8 mouse cellular contexts compared by ENCODE assay signal in genomic region chr6:137142796-137143195, GRCm38 (mm10). TPM values are rescaled to one million over a fixed set of nuclear protein-coding genes. Genes with fewer than 3 reads are reported as not detected.
DNase-seq lines count a peak whose midpoint lies in the region; ATAC-seq and TF ChIP-seq lines count a peak whose summit lies in the region.

No protein-coding gene starts in this region.

- intact Hi-C loops in left cerebral cortex, adult 2 months (cut with DNase I) = no loop called here

- TF ChIP-seq EP300 in CH12.LX (IDR thresholded peaks at IDR 0.05; ENCODE audit: low read length) = no peak
- TF ChIP-seq EP300 in lung, postnatal 0 days (IDR thresholded peaks at IDR 0.05) = no peak
- no peak for TF ChIP-seq EP300 in stomach, postnatal 0 days (optimal IDR thresholded peaks at IDR 0.05)

- no peaks in the 10 kb centered on the region for H3K27me3 ChIP-seq in CH12.LX (replicated peaks)
- peaks cover 8% of the 10 kb centered on the region; the same call in 1 of the 2 replicates for H3K27me3 ChIP-seq in embryonic facial prominence, embryonic 10.5 days (replicated peaks; ENCODE audit: low read depth, poor library complexity, severe bottlenecking)
- no peaks in the 10 kb centered on the region for H3K27me3 ChIP-seq in hindbrain, embryonic 16.5 days (replicated peaks; ENCODE audit: control insufficient read depth, insufficient read depth, low read length)
- H3K27me3 ChIP-seq in lung, postnatal 0 days (replicated peaks; ENCODE audit: insufficient read depth, low read length) = no peaks in the 10 kb centered on the region
- H3K27me3 ChIP-seq in stomach, postnatal 0 days (ENCODE audit: control insufficient read depth, insufficient read depth, low read length) = no peaks in the 10 kb centered on the region

- in situ Hi-C loops in CH12.LX (cut with MboI; ENCODE audit: low pct_ligation_motif_present, low pct_unique_long_range_greater_than_20kb, low sequenced_read_pairs) = no loop called here

- H3K36me3 ChIP-seq in CH12.LX (replicated peaks in 1 of 2; ENCODE audit: control insufficient read depth in 1 of 2, insufficient read depth in 1 of 2, low read length in 1 of 2) = no peaks in the 10 kb centered on the region
- H3K36me3 ChIP-seq in embryonic facial prominence, embryonic 10.5 days (replicated peaks) = no peaks in the 10 kb centered on the region
- no peaks in the 10 kb centered on the region for H3K36me3 ChIP-seq in hindbrain, embryonic 16.5 days (ENCODE audit: control insufficient read depth, insufficient read depth, low read length)
- H3K36me3 ChIP-seq in lung, postnatal 0 days (ENCODE audit: insufficient read depth, low read length) = no peaks in the 10 kb centered on the region
- no peaks in the 10 kb centered on the region for H3K36me3 ChIP-seq in stomach, postnatal 0 days (ENCODE audit: control insufficient read depth, insufficient read depth, low read length)

- H3K27ac ChIP-seq in CH12.LX (ENCODE audit: insufficient read depth, low read depth) = no peak overlapping the region
- peak overlapping the region; percentile 84 for H3K27ac ChIP-seq in embryonic facial prominence, embryonic 10.5 days (replicated peaks)
- H3K27ac ChIP-seq in hindbrain, embryonic 16.5 days (ENCODE audit: low read depth, low read length) = no peak overlapping the region
- H3K27ac ChIP-seq in lung, postnatal 0 days (ENCODE audit: low read length) = peak overlapping the region; percentile 71
- H3K27ac ChIP-seq in stomach, postnatal 0 days (replicated peaks) = peak overlapping the region; percentile 75
- no peak overlapping the region for H3K27ac ChIP-seq in left cerebral cortex, adult 2 months

- H3K9ac ChIP-seq in CH12.LX (ENCODE audit: insufficient read depth, low read depth) = no peak overlapping the region
- H3K9ac ChIP-seq in hindbrain, embryonic 16.5 days (ENCODE audit: low read depth, low read length) = no peak overlapping the region
- no peak overlapping the region for H3K9ac ChIP-seq in lung, postnatal 0 days (replicated peaks; ENCODE audit: low read depth)
- H3K9ac ChIP-seq in stomach, postnatal 0 days (ENCODE audit: low read length) = peak overlapping the region; percentile 31; the same call in 1 of the 2 replicates

- no peak for DNase-seq in CH12.LX (ENCODE audit: extremely low read depth)
- peak; percentile 82 for DNase-seq in embryonic facial prominence, embryonic 10.5 days (ENCODE audit: low spot score)
- DNase-seq in lung, postnatal 0 days (ENCODE audit: low spot score) = peak; percentile 84
- peak; percentile 55 for DNase-seq in stomach, postnatal 0 days (ENCODE audit: low spot score)
- no peak for DNase-seq in thymus, postnatal 0 days (ENCODE audit: low spot score)
- no peak for DNase-seq in frontal cortex, postnatal 36 days (ENCODE audit: low spot score in 2 of 2)
- no peak for DNase-seq in left cerebral cortex, adult 2 months (ENCODE audit: extremely low spot score in 1 of 2, low spot score in 2 of 2)

- peak; percentile 69 for ATAC-seq in hindbrain, embryonic 16.5 days
- peak; percentile 69 for ATAC-seq in lung, postnatal 0 days
- ATAC-seq in stomach, postnatal 0 days (ENCODE audit: low FRiP score, low TSS enrichment) = peak; percentile 69

- dilution Hi-C loops in CH12.LX (cut with MboI; ENCODE audit: extremely low pct_ligation_motif_present, extremely low pct_unique_long_range_greater_than_20kb, low sequenced_read_pairs) = no loop called here

- no peaks in the 10 kb centered on the region for H3K79me2 ChIP-seq in CH12.LX (replicated peaks; ENCODE audit: control insufficient read depth, extremely low read depth, insufficient read depth, poor library complexity, severe bottlenecking)

- no peak for TF ChIP-seq CTCF in CH12.LX (conservative IDR thresholded peaks at IDR 0.05 in 1 of 2, IDR thresholded peaks at IDR 0.05 in 1 of 2; ENCODE audit: low read depth in 2 of 2, low read length in 2 of 2)
- TF ChIP-seq CTCF in lung, postnatal 0 days (IDR thresholded peaks at IDR 0.05) = no peak
- TF ChIP-seq CTCF in stomach, postnatal 0 days (IDR thresholded peaks at IDR 0.05; ENCODE audit: low read depth) = no peak
- TF ChIP-seq CTCF in left cerebral cortex, adult 2 months (IDR thresholded peaks at IDR 0.05) = no peak

- no peak overlapping the region for H3K4me3 ChIP-seq in CH12.LX (replicated peaks in 1 of 3; ENCODE audit: low read depth in 2 of 3, low read length in 2 of 3, poor library complexity in 1 of 3)
- peak overlapping the region; percentile 48 for H3K4me3 ChIP-seq in embryonic facial prominence, embryonic 10.5 days
- peak overlapping the region; percentile 7; the same call in 1 of the 2 replicates for H3K4me3 ChIP-seq in hindbrain, embryonic 16.5 days (ENCODE audit: low read length)
- H3K4me3 ChIP-seq in lung, postnatal 0 days (ENCODE audit: low read depth, low read length) = peak overlapping the region; percentile 20
- H3K4me3 ChIP-seq in stomach, postnatal 0 days (ENCODE audit: low read depth, low read length) = no peak overlapping the region
- no peak overlapping the region for H3K4me3 ChIP-seq in left cerebral cortex, adult 2 months

- WGBS in embryonic facial prominence, embryonic 10.5 days = 0% methylated on average over 11 of the region's 11 CpGs
- 2% methylated on average over 6 of the region's 11 CpGs for WGBS in hindbrain, embryonic 16.5 days
- WGBS in lung, postnatal 0 days = 0% methylated on average over 7 of the region's 11 CpGs
- WGBS in stomach, postnatal 0 days = 0% methylated on average over 10 of the region's 11 CpGs

- no peaks in the 10 kb centered on the region for H3K4me1 ChIP-seq in CH12.LX (ENCODE audit: control insufficient read depth in 1 of 2, insufficient read depth in 2 of 2)
- H3K4me1 ChIP-seq in embryonic facial prominence, embryonic 10.5 days = peaks cover 62% of the 10 kb centered on the region
- no peaks in the 10 kb centered on the region; the same call in 1 of the 2 replicates for H3K4me1 ChIP-seq in hindbrain, embryonic 16.5 days (ENCODE audit: control insufficient read depth, insufficient read depth, low read depth, low read length)
- peaks cover 4% of the 10 kb centered on the region; the same call in 1 of the 2 replicates for H3K4me1 ChIP-seq in lung, postnatal 0 days (ENCODE audit: insufficient read depth, low read depth, low read length)
- H3K4me1 ChIP-seq in stomach, postnatal 0 days (replicated peaks; ENCODE audit: control insufficient read depth, insufficient read depth) = 0 out of 2 replicates have a peak, but pooled peaks cover 2% of the 10 kb centered on the region

- TF ChIP-seq POLR2A in CH12.LX (IDR thresholded peaks at IDR 0.05; ENCODE audit: low read depth, low read length) = no peak

- H3K4me2 ChIP-seq in CH12.LX (ENCODE audit: insufficient read depth, low read depth, poor library complexity, severe bottlenecking) = peak overlapping the region; percentile 55
- peak overlapping the region; percentile 42 for H3K4me2 ChIP-seq in hindbrain, embryonic 16.5 days (ENCODE audit: low read length)
- H3K4me2 ChIP-seq in lung, postnatal 0 days (replicated peaks; ENCODE audit: low read depth, low read length) = peak overlapping the region; percentile 53
- peak overlapping the region; percentile 46 for H3K4me2 ChIP-seq in stomach, postnatal 0 days (replicated peaks; ENCODE audit: low read depth)

- no peaks in the 10 kb centered on the region for H3K9me3 ChIP-seq in CH12.LX (replicated peaks; ENCODE audit: low read length)
- peaks cover 5% of the 10 kb centered on the region; the same call in 1 of the 2 replicates for H3K9me3 ChIP-seq in embryonic facial prominence, embryonic 10.5 days
- no peaks in the 10 kb centered on the region for H3K9me3 ChIP-seq in hindbrain, embryonic 16.5 days (ENCODE audit: control insufficient read depth, low read length)
- no peaks in the 10 kb centered on the region for H3K9me3 ChIP-seq in lung, postnatal 0 days (ENCODE audit: low read length)
- H3K9me3 ChIP-seq in stomach, postnatal 0 days (ENCODE audit: control insufficient read depth, low read length) = no peaks in the 10 kb centered on the region

- no peak for TF ChIP-seq RAD21 in CH12.LX (IDR thresholded peaks at IDR 0.05; ENCODE audit: low read depth, low read length)

TF ChIP-seq in CH12.LX, 34 proteins besides CTCF, POLR2A, EP300 and RAD21:
- TF ChIP-seq NELFE (IDR thresholded peaks at IDR 0.05; ENCODE audit: low read depth, low read length) (no peak), ZNF384 (IDR thresholded peaks at IDR 0.05; ENCODE audit: low read depth, low read length) (no peak), HCFC1 (IDR thresholded peaks at IDR 0.05; ENCODE audit: low read depth, low read length) (no peak), MAFK (IDR thresholded peaks at IDR 0.05; ENCODE audit: insufficient replicate concordance, low read length) (no peak), JUND (conservative IDR thresholded peaks at IDR 0.05; ENCODE audit: low read depth, low read length) (no peak), MXI1 (IDR thresholded peaks at IDR 0.05; ENCODE audit: low read depth, low read length) (no peak), USF2 (conservative IDR thresholded peaks at IDR 0.05; ENCODE audit: low read depth, low read length) (no peak)

RNA-seq across cellular contexts. Expression of gene Rerg, which starts 27.5 kb away (rescaled TPM):
- total RNA-seq in CH12.LX (2012; rRNA removed) (not detected in 2 replicates), CH12.LX (2014; rRNA removed) (not detected in 2 replicates)
- not detected in 2 replicates for polyA plus RNA-seq in CH12.LX (2012; ENCODE audit: insufficient read length, low read depth)
- polyA plus RNA-seq in embryonic facial prominence, embryonic 10.5 days (2016; fragmentation: Nextera tagmentation; extraction: Ambion mirVana) = 3.3 and 3.6 TPM in 2 replicates
- 7.9 and 9.0 TPM in 2 replicates for polyA plus RNA-seq in hindbrain, embryonic 16.5 days (2015; fragmentation: Nextera tagmentation; extraction: Ambion mirVana)
- 33.4 and 42.9 TPM in 2 replicates for polyA plus RNA-seq in lung, postnatal 0 days (2015; fragmentation: Nextera tagmentation; extraction: Ambion mirVana)
- 22.5 and 23.9 TPM in 2 replicates for polyA plus RNA-seq in stomach, postnatal 0 days (2015; fragmentation: Nextera tagmentation; extraction: Ambion mirVana)
- 1.6 TPM in 2 replicates for polyA plus RNA-seq in thymus, postnatal 0 days (2015; fragmentation: Nextera tagmentation; extraction: Ambion mirVana)
- 10 to 100 TPM in 1 of 2 experiments, 1 to 10 TPM in 1; 5.9 to 11.9 TPM for total RNA-seq in left cerebral cortex, adult 2 months (2021)

Comparison
In these comparisons a context has a peak if more than half of its experiments do, and no peak if none do; other contexts are left out.
1. DNase-seq: peak in embryonic facial prominence, embryonic 10.5 days (single experiment), lung, postnatal 0 days (single experiment) and stomach, postnatal 0 days (single experiment); none in CH12.LX (single experiment), thymus, postnatal 0 days (single experiment), frontal cortex, postnatal 36 days (0 of 2) and left cerebral cortex, adult 2 months (0 of 2).
2. H3K27ac ChIP-seq: peak in embryonic facial prominence, embryonic 10.5 days (single experiment), lung, postnatal 0 days (single experiment) and stomach, postnatal 0 days (single experiment); none in CH12.LX (single experiment), hindbrain, embryonic 16.5 days (single experiment) and left cerebral cortex, adult 2 months (single experiment).
3. H3K4me3 ChIP-seq: peak in embryonic facial prominence, embryonic 10.5 days (single experiment), hindbrain, embryonic 16.5 days (single experiment) and lung, postnatal 0 days (single experiment); none in CH12.LX (0 of 3), stomach, postnatal 0 days (single experiment) and left cerebral cortex, adult 2 months (single experiment).
4. Peak in every context shown above with its lines, with median percentiles within 50 percentile points of each other: H3K4me2 ChIP-seq and ATAC-seq.